In genomic region chr4:62619965-62620244, GRCm38 (mm10) we compare ENCODE assay signal across 9 mouse cellular contexts.
DNase-seq lines count a peak whose midpoint lies in the region; ATAC-seq lines count a peak whose summit lies in the region.
"Had no signal": no experiment of that assay in that cellular context is flagged by ENCODE, and none has a peak within 500 bp of the region (broad histone marks: within the 10 kb centered on the region; RNA-seq: fewer than 3 reads in every experiment).

No protein-coding gene starts in this region.

- H3K9me3 ChIP-seq in kidney, embryonic 16.5 days (ENCODE audit: low read length) = no peaks in the 10 kb centered on the region
- H3K9me3 ChIP-seq in embryonic facial prominence, embryonic 15.5 days (replicated peaks) = no peaks in the 10 kb centered on the region
- H3K9me3 ChIP-seq in hindbrain, embryonic 15.5 days = no peaks in the 10 kb centered on the region
- H3K9me3 ChIP-seq in midbrain, embryonic 16.5 days (replicated peaks; ENCODE audit: control insufficient read depth, low read length, poor library complexity, severe bottlenecking) = no peaks in the 10 kb centered on the region

- peak overlapping the region; percentile 37; the same call in 1 of the 2 replicates for H3K9ac ChIP-seq in kidney, embryonic 16.5 days (replicated peaks; ENCODE audit: low read length)
- no peak overlapping the region for H3K9ac ChIP-seq in embryonic facial prominence, embryonic 15.5 days
- H3K9ac ChIP-seq in hindbrain, embryonic 15.5 days = peak overlapping the region; percentile 19; the same call in 1 of the 2 replicates
- H3K9ac ChIP-seq in midbrain, embryonic 16.5 days (ENCODE audit: low read depth, low read length) = peak overlapping the region; percentile 54

- no peak for ATAC-seq in kidney, embryonic 16.5 days (ENCODE audit: low FRiP score, low TSS enrichment)
- no peak for ATAC-seq in embryonic facial prominence, embryonic 15.5 days (ENCODE audit: insufficient number of reproducible peaks, low FRiP score, low TSS enrichment, low read depth)
- ATAC-seq in hindbrain, embryonic 15.5 days (ENCODE audit: low FRiP score, low read depth) = no peak
- no peak for ATAC-seq in midbrain, embryonic 16.5 days

- intact Hi-C loops in left cerebral cortex, postnatal 10 days (cut with DNase I) = loop anchor here (5.0 kb wide), 1 partner anchor 77 kb away; no protein-coding TSS in a partner anchor

- 72% methylated on average over 3 of the region's 3 CpGs for WGBS in kidney, embryonic 16.5 days
- WGBS in embryonic facial prominence, embryonic 15.5 days = 93% methylated on average over 3 of the region's 3 CpGs
- WGBS in hindbrain, embryonic 15.5 days = 79% methylated on average over 3 of the region's 3 CpGs
- 83% methylated on average over 3 of the region's 3 CpGs for WGBS in midbrain, embryonic 16.5 days

- H3K27me3 ChIP-seq in kidney, embryonic 16.5 days (ENCODE audit: insufficient read depth, low read length) = no peaks in the 10 kb centered on the region
- no peaks in the 10 kb centered on the region for H3K27me3 ChIP-seq in embryonic facial prominence, embryonic 15.5 days
- H3K27me3 ChIP-seq in hindbrain, embryonic 15.5 days = no peaks in the 10 kb centered on the region
- no peaks in the 10 kb centered on the region for H3K27me3 ChIP-seq in midbrain, embryonic 16.5 days (ENCODE audit: control insufficient read depth, insufficient read depth, low read depth, low read length)

- peak overlapping the region; percentile 5; the same call in 1 of the 2 replicates for H3K27ac ChIP-seq in kidney, embryonic 16.5 days (ENCODE audit: low read length)
- no peak overlapping the region; the same call in 1 of the 2 replicates for H3K27ac ChIP-seq in embryonic facial prominence, embryonic 15.5 days (replicated peaks)
- H3K27ac ChIP-seq in hindbrain, embryonic 15.5 days (replicated peaks) = peak overlapping the region; percentile 74
- peak overlapping the region; percentile 63 for H3K27ac ChIP-seq in midbrain, embryonic 16.5 days (ENCODE audit: low read length)

- no peak for DNase-seq in kidney, adult 9 months
- DNase-seq in left cerebral cortex, postnatal 10 days (ENCODE audit: extremely low spot score in 1 of 2, low spot score in 2 of 2) = no peak
- DNase-seq in left cerebral cortex, adult 8-10 months (ENCODE audit: low spot score in 2 of 2) = no peak
- DNase-seq in gastrocnemius, postnatal 10 days = no peak

- H3K36me3 ChIP-seq in kidney, embryonic 16.5 days (ENCODE audit: insufficient read depth, low read length) = no peaks in the 10 kb centered on the region
- H3K36me3 ChIP-seq in embryonic facial prominence, embryonic 15.5 days = no peaks in the 10 kb centered on the region
- H3K36me3 ChIP-seq in hindbrain, embryonic 15.5 days = no peaks in the 10 kb centered on the region
- H3K36me3 ChIP-seq in midbrain, embryonic 16.5 days (ENCODE audit: control insufficient read depth, insufficient read depth, low read length) = no peaks in the 10 kb centered on the region
- H3K36me3 ChIP-seq: G1E had no signal

- H3K4me1 ChIP-seq in kidney, embryonic 16.5 days (ENCODE audit: insufficient read depth, low read length) = peaks cover 36% of the 10 kb centered on the region
- peaks cover 35% of the 10 kb centered on the region for H3K4me1 ChIP-seq in embryonic facial prominence, embryonic 15.5 days
- peaks cover 28% of the 10 kb centered on the region for H3K4me1 ChIP-seq in hindbrain, embryonic 15.5 days (replicated peaks)
- peaks cover 13% of the 10 kb centered on the region for H3K4me1 ChIP-seq in midbrain, embryonic 16.5 days (ENCODE audit: control insufficient read depth, insufficient read depth, low read length)

- H3K4me2 ChIP-seq in kidney, embryonic 16.5 days (replicated peaks; ENCODE audit: low read depth, low read length) = no peak overlapping the region
- H3K4me2 ChIP-seq in embryonic facial prominence, embryonic 15.5 days (replicated peaks) = no peak overlapping the region
- H3K4me2 ChIP-seq in hindbrain, embryonic 15.5 days = peak overlapping the region; percentile 38
- peak overlapping the region; percentile 26 for H3K4me2 ChIP-seq in midbrain, embryonic 16.5 days (ENCODE audit: low read length)

- H3K4me3 ChIP-seq in kidney, embryonic 16.5 days (ENCODE audit: low read length) = peak overlapping the region; percentile 36
- peak overlapping the region; percentile 11; the same call in 1 of the 2 replicates for H3K4me3 ChIP-seq in embryonic facial prominence, embryonic 15.5 days (replicated peaks)
- peak overlapping the region; percentile 23 for H3K4me3 ChIP-seq in hindbrain, embryonic 15.5 days
- peak overlapping the region; percentile 8 for H3K4me3 ChIP-seq in midbrain, embryonic 16.5 days (ENCODE audit: low read depth, low read length)

Comparison
In these comparisons a context has a peak if more than half of its experiments do, and no peak if none do; other contexts are left out.
1. H3K4me2 ChIP-seq: peak in hindbrain, embryonic 15.5 days (single experiment) and midbrain, embryonic 16.5 days (single experiment); none in kidney, embryonic 16.5 days (single experiment) and embryonic facial prominence, embryonic 15.5 days (single experiment).
2. Peak in every context shown above with its lines, with median percentiles within 50 percentile points of each other: H3K4me3 ChIP-seq.